Mouse (Mus musculus): ENCODE data around the gene Zfp951. TPM values are rescaled to one million over a fixed set of nuclear protein-coding genes. Genes with fewer than 3 reads are reported as not detected.

Gene Zfp951
- polyA plus RNA-seq, 1 experiment from 2014 or later = 2.4 TPM

Other genes with a start within 250 kb of the Zfp951 start
- gene Abcg3, start 122.6 kb upstream of the Zfp951 start, polyA plus RNA-seq (2015; fragmentation: Nextera tagmentation; extraction: Ambion mirVana) = 1.7 and 3.9 TPM in 2 replicates